Mouse (Mus musculus): ENCODE measurements at regions not wholly inside any gene's neighbourhood (a gene's known extent, or its start where the extent isn't known, plus 50 kb on each side); places are given as distances from the start of the nearest gene placed in this dataset.

DNA sequence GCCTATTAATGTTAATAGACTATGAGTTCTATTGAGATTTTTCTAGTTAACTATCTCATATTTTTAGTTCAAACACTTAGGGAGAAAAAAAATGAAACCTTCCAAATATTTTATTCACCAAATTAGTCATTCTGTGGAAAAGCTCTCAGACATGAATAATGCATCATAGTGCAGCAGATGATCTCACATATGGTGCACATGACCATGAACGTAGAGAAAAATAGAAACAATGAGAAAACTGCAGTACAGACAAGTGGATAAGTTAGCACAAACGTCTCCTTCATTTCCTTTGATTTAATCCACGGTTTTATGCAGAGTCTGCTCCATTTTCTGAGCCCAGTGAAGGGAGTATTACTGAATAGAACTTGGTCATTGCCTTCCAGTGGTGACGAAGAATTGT lies 260.5 kb upstream of the Kcnj16 start:
- Histone ChIP-seq H3K36me3 (replicated peaks; ENCODE audit: low read length) (no peaks in the 10 kb centered on the region), H3K27me3 (replicated peaks) (no peaks in the 10 kb centered on the region), H3K4me1 (no peaks in the 10 kb centered on the region), H3K9me3 (peaks cover 7% of the 10 kb centered on the region; the same call in 1 of the 2 replicates), H3K4me3 (replicated peaks) (no peak overlapping the region)
- TF ChIP-seq GATA1 (IDR thresholded peaks at IDR 0.05; ENCODE audit: borderline replicate concordance, low read length) (no peak), FLI1 (IDR thresholded peaks at IDR 0.05; ENCODE audit: low read length) (no peak)

- Histone ChIP-seq H3K4me1 (no peaks in the 10 kb centered on the region), H3K4me3 (replicated peaks) (no peak overlapping the region), H3K36me3 (replicated peaks; ENCODE audit: low read length) (no peaks in the 10 kb centered on the region), H3K27me3 (replicated peaks) (no peaks in the 10 kb centered on the region), H3K9me3 (no peaks in the 10 kb centered on the region)
- TF ChIP-seq FLI1 (IDR thresholded peaks at IDR 0.05; ENCODE audit: low read length) (no peak), GATA1 (IDR thresholded peaks at IDR 0.05; ENCODE audit: borderline replicate concordance, low read length) (no peak)
Observed at GRCm38 (mm10) chr11:110715300-110715699, 252.5 kb upstream of the Kcnj16 start.

GRCm38 (mm10) chr11:110716369-110716768 lies 251.5 kb upstream of the Kcnj16 start:
- no peak overlapping the region for H3K4me3 ChIP-seq (replicated peaks)

GRCm38 (mm10) chr11:110722701-110723100 lies 245.1 kb upstream of the Kcnj16 start:
- TF ChIP-seq FLI1 (IDR thresholded peaks at IDR 0.05; ENCODE audit: low read length): no peak
- H3K4me1 ChIP-seq: no peaks in the 10 kb centered on the region
- no peaks in the 10 kb centered on the region for H3K36me3 ChIP-seq (replicated peaks; ENCODE audit: low read length)
- no peaks in the 10 kb centered on the region for H3K27me3 ChIP-seq (replicated peaks)
- H3K9me3 ChIP-seq: no peaks in the 10 kb centered on the region
- H3K4me3 ChIP-seq (replicated peaks): no peak overlapping the region

More at GRCm38 (mm10) chr11:110716369-110716768, 251.5 kb upstream of the Kcnj16 start:
- Histone ChIP-seq H3K9me3 (no peaks in the 10 kb centered on the region), H3K4me1 (no peaks in the 10 kb centered on the region), H3K36me3 (replicated peaks; ENCODE audit: low read length) (no peaks in the 10 kb centered on the region), H3K27me3 (replicated peaks) (no peaks in the 10 kb centered on the region)
- no peak for TF ChIP-seq FLI1 (IDR thresholded peaks at IDR 0.05; ENCODE audit: low read length)
- TF ChIP-seq GATA1 (IDR thresholded peaks at IDR 0.05; ENCODE audit: borderline replicate concordance, low read length): no peak

GRCm38 (mm10) chr11:110723971-110724370 lies 243.9 kb upstream of the Kcnj16 start:
- TF ChIP-seq GATA1 (IDR thresholded peaks at IDR 0.05; ENCODE audit: borderline replicate concordance, low read length) (no peak), FLI1 (IDR thresholded peaks at IDR 0.05; ENCODE audit: low read length) (no peak)
- Histone ChIP-seq H3K27me3 (replicated peaks) (no peaks in the 10 kb centered on the region), H3K4me3 (replicated peaks) (no peak overlapping the region), H3K36me3 (replicated peaks; ENCODE audit: low read length) (no peaks in the 10 kb centered on the region), H3K9me3 (no peaks in the 10 kb centered on the region), H3K4me1 (no peaks in the 10 kb centered on the region)

GRCm38 (mm10) chr11:110727357-110727961 lies 240.4 kb upstream of the Kcnj16 start:
- Histone ChIP-seq H3K36me3 (replicated peaks; ENCODE audit: low read length) (no peaks in the 10 kb centered on the region), H3K4me3 (replicated peaks) (no peak overlapping the region), H3K4me1 (no peaks in the 10 kb centered on the region), H3K9me3 (no peaks in the 10 kb centered on the region), H3K27me3 (replicated peaks) (no peaks in the 10 kb centered on the region)
- TF ChIP-seq FLI1 (IDR thresholded peaks at IDR 0.05; ENCODE audit: low read length) (no peak), GATA1 (IDR thresholded peaks at IDR 0.05; ENCODE audit: borderline replicate concordance, low read length) (no peak)

- Histone ChIP-seq H3K27me3 (replicated peaks) (no peaks in the 10 kb centered on the region), H3K36me3 (replicated peaks; ENCODE audit: low read length) (no peaks in the 10 kb centered on the region), H3K4me3 (replicated peaks) (no peak overlapping the region), H3K9me3 (no peaks in the 10 kb centered on the region), H3K4me1 (no peaks in the 10 kb centered on the region)
- TF ChIP-seq FLI1 (IDR thresholded peaks at IDR 0.05; ENCODE audit: low read length) (no peak), GATA1 (IDR thresholded peaks at IDR 0.05; ENCODE audit: borderline replicate concordance, low read length) (no peak)
Observed at GRCm38 (mm10) chr11:110731510-110731909, 236.3 kb upstream of the Kcnj16 start.

DNA sequence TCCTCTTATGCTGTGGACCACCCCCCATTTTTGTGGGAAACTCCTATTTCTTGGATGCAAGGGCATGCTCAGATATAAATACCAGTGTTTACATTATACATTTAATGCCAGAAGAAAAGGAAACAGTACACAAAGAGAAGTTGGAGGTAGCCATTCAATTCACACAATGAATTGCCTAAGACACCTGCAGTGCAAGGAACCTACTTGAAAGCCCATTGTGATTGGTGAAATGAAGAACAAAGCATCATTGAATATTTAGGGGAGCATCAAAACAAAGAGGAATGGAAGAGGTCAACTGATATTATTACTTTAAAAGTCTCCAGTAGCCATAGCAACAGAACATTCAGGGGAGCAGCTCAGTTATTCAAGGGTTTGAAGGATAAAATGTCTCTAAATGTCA lies 193.7 kb upstream of the Kcnj16 start:
- H3K27me3 ChIP-seq (replicated peaks): no peaks in the 10 kb centered on the region
- TF ChIP-seq FLI1 (IDR thresholded peaks at IDR 0.05; ENCODE audit: low read length) (no peak), GATA1 (IDR thresholded peaks at IDR 0.05; ENCODE audit: borderline replicate concordance, low read length) (no peak)
- H3K4me3 ChIP-seq (replicated peaks): no peak overlapping the region
- no peaks in the 10 kb centered on the region for H3K4me1 ChIP-seq
- peaks cover 7% of the 10 kb centered on the region; the same call in 1 of the 2 replicates for H3K9me3 ChIP-seq
- no peaks in the 10 kb centered on the region for H3K36me3 ChIP-seq (replicated peaks; ENCODE audit: low read length)

DNA sequence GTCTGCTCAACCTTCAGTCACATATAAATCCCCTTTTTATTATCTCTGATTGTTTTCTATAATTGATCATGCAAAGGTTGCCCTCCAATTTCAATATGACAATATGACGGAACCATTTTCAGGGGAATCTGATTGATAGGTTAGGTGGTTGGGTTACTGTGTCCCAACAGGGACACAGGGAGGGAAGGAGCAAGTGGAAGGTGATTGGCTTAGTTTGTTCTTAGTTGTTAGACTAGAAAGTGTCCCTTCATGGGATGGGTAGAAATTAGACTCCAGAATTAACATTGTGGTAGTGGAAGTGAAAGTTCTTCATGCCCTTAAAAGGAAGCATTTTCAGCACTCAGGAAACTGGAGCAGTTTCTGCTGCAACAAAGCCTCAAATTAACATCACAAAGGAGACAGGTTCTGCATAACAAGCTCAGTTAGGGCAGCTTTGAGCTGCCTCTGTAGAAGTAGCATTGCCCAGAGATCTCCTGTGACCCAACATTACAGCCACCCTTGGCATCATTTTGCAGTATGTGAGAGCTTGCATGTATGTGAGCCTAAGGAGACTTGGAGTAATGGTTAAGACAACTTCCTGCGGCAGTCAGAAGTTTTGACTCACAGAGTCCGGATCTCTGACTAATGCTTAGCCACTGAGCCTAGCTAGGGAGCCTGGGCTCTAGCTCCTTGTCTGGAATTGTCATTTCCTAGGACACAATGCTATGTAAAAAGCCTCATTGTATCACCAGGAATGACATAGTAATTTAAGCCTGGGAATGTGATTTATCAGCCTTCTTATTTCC lies 186.1 kb upstream of the Kcnj16 start:
- Histone ChIP-seq H3K9me3 (peaks cover 10% of the 10 kb centered on the region), H3K36me3 (replicated peaks; ENCODE audit: low read length) (no peaks in the 10 kb centered on the region), H3K4me1 (peaks cover 8% of the 10 kb centered on the region), H3K27me3 (replicated peaks) (no peaks in the 10 kb centered on the region), H3K4me3 (replicated peaks) (peak overlapping the region; percentile 28)
- no peak for TF ChIP-seq FLI1 (IDR thresholded peaks at IDR 0.05; ENCODE audit: low read length)
- no peak for TF ChIP-seq GATA1 (IDR thresholded peaks at IDR 0.05; ENCODE audit: borderline replicate concordance, low read length)

DNA sequence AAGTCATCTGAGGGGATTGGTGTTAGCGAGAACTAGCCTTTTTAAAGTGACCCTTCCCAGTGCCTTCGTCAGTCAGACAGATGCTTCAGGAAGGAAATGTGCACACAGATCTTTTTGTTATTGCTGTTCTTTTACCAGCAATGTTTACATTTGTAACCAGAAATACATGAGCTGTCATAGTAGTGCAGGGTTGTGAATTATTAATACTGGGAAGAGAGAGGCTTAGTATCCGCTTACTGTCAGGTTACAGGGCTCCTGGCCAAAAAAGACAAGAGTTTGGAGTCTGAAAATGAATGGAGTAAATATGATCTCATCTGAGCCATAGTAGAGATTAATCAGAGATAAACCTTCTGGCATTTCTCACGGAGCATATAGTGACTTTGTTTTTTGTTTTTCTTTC lies 178.3 kb upstream of the Kcnj16 start:
- Histone ChIP-seq H3K36me3 (replicated peaks; ENCODE audit: low read length) (no peaks in the 10 kb centered on the region), H3K4me1 (no peaks in the 10 kb centered on the region), H3K4me3 (replicated peaks) (no peak overlapping the region), H3K9me3 (peaks cover 5% of the 10 kb centered on the region), H3K27me3 (replicated peaks) (no peaks in the 10 kb centered on the region)
- TF ChIP-seq FLI1 (IDR thresholded peaks at IDR 0.05; ENCODE audit: low read length): no peak
- TF ChIP-seq GATA1 (IDR thresholded peaks at IDR 0.05; ENCODE audit: borderline replicate concordance, low read length): no peak
